Mouse (Mus musculus) limb, embryonic 11.5 days (tissue): ENCODE data around the gene Hint2. TPM values are rescaled to one million over a fixed set of nuclear protein-coding genes. Genes with fewer than 3 reads are reported as not detected.

Experiments used
- ATAC-seq: fragments of 200-750 bp; cut with Nextera tagmentation; 2 replicates; pipeline ENCODE4 v1.8.0; 2017; ENCODE audit warnings: low read depth; ENCODE audit not compliant: insufficient number of reproducible peaks, low FRiP score, low TSS enrichment
- DNase-seq: peaks from one replicate; pipeline ENCODE4 v3.0.0-alpha.2; 2015; ENCODE audit warnings: low spot score
- H3K27ac ChIP-seq: fragments of 300-500 bp; sonication (generic); replicated peaks from 2 replicates; pipeline ENCODE4 v1.5.1; 2014; ENCODE audit warnings: low read depth, mild to moderate bottlenecking, low read length
- H3K27me3 ChIP-seq: fragments of 300-500 bp; sonication (generic); 2 replicates; pipeline ENCODE4 v1.6.1; 2014; ENCODE audit warnings: mild to moderate bottlenecking, low read length, mixed read lengths; ENCODE audit not compliant: control insufficient read depth, insufficient read depth
- H3K36me3 ChIP-seq: fragments of 300-500 bp; sonication (generic); 2 replicates; pipeline ENCODE4 v1.6.1; 2014; ENCODE audit warnings: mild to moderate bottlenecking, low read length, moderate library complexity, mixed read lengths; ENCODE audit not compliant: control insufficient read depth, insufficient read depth
- H3K4me1 ChIP-seq: fragments of 300-500 bp; sonication (generic); 2 replicates; pipeline ENCODE4 v1.6.1; 2014; ENCODE audit warnings: low read length, mixed read lengths; ENCODE audit not compliant: control insufficient read depth, insufficient read depth
- H3K4me2 ChIP-seq: fragments of 300-500 bp; sonication (generic); 2 replicates; pipeline ENCODE4 v1.6.1; 2014; ENCODE audit warnings: low read depth, mild to moderate bottlenecking, moderate library complexity; ENCODE audit not compliant: severe bottlenecking
- H3K4me3 ChIP-seq: fragments of 300-500 bp; sonication (generic); 2 replicates; pipeline ENCODE4 v1.5.1; 2014; ENCODE audit warnings: low read depth, low read length
- H3K9ac ChIP-seq: fragments of 300-500 bp; sonication (generic); 2 replicates; pipeline ENCODE4 v1.6.1; 2014; ENCODE audit warnings: mild to moderate bottlenecking, low read length
- H3K9me3 ChIP-seq: fragments of 300-500 bp; sonication (generic); 2 replicates; pipeline ENCODE4 v1.6.1; 2016; ENCODE audit warnings: low read length; ENCODE audit not compliant: control insufficient read depth
- WGBS: fragments of 180-500 bp; shearing (Covaris S2); extraction: QIAGEN DNeasy Blood & Tissue Kit; methylation state at CpG from one replicate; pipeline ENCODE4 v1.1.7; 2014; 5-methylcytosine and 5-hydroxymethylcytosine counted together
- polyA plus RNA-seq: library from polyadenylated mRNA; unstranded; fragments of >200 nt; fragmentation: Nextera tagmentation; extraction: Ambion mirVana; gene quantifications from 2 replicates; pipeline ENCODE4 v1.2.1, GENCODE M21; 2014

Gene Hint2
- polyA plus RNA-seq, 1 experiment from 2014 or later = 71.4 TPM

- WGBS = under 1% methylated on average over 24 of the region's 25 CpGs
- H3K27me3 ChIP-seq = peaks cover 7% of the 10 kb centered on the region; the same call in 1 of the 2 replicates
Observed at GRCm38 (mm10) chr4:43669428-43669794, 13.1 kb upstream of the Hint2 start.

GRCm38 (mm10) chr4:43668782-43669427 is 12.6 kb upstream of the Hint2 start, which contains the start of the genes Tmem8b and Fam221b:
Tmem8b (plus strand) TSS chr4:43668971.
Fam221b (minus strand) TSS chr4:43669145.
- DNase-seq (peak; percentile 91), ATAC-seq (peak; percentile 93)
- H3K4me1 ChIP-seq = 0 out of 2 replicates have a peak, but pooled peaks cover 6% of the 10 kb centered on the region
- H3K9me3 ChIP-seq = no peaks in the 10 kb centered on the region
- H3K9ac ChIP-seq = peak within 1 kb of the TSS; percentile 79
- peak within 1 kb of the TSS; percentile 78 for H3K4me3 ChIP-seq
- no peaks in the 10 kb centered on the region for H3K36me3 ChIP-seq
- WGBS = 4% methylated on average over 31 of the region's 41 CpGs
- H3K4me2 ChIP-seq = peak within 1 kb of the TSS; percentile 84
- 0 out of 2 replicates have a peak within 1 kb of the TSS, but pooled peaks have one; percentile 51 for H3K27ac ChIP-seq
- H3K27me3 ChIP-seq = peaks cover 7% of the 10 kb centered on the region; the same call in 1 of the 2 replicates

More at GRCm38 (mm10) chr4:43669428-43669794, 13.1 kb upstream of the Hint2 start:
- no peaks in the 10 kb centered on the region for H3K9me3 ChIP-seq
- H3K9ac ChIP-seq = peak overlapping the region; percentile 79
- H3K36me3 ChIP-seq = no peaks in the 10 kb centered on the region
- peak; percentile 79 for DNase-seq
- peak overlapping the region; percentile 78 for H3K4me3 ChIP-seq
- H3K4me1 ChIP-seq = 0 out of 2 replicates have a peak, but pooled peaks cover 6% of the 10 kb centered on the region
- 0 out of 2 replicates have a peak overlapping the region, but pooled peaks have one; percentile 51 for H3K27ac ChIP-seq
- ATAC-seq = peak; percentile 84
- H3K4me2 ChIP-seq = peak overlapping the region; percentile 84

GRCm38 (mm10) chr4:43666412-43666811 is 10.1 kb upstream of the Hint2 start:
- H3K9ac ChIP-seq = no peak overlapping the region
- H3K4me2 ChIP-seq = no peak overlapping the region
- H3K36me3 ChIP-seq = no peaks in the 10 kb centered on the region
- no peaks in the 10 kb centered on the region for H3K9me3 ChIP-seq
- 0 out of 2 replicates have a peak, but pooled peaks cover 6% of the 10 kb centered on the region for H3K4me1 ChIP-seq
- no peak for DNase-seq
- H3K4me3 ChIP-seq = no peak overlapping the region
- no peak overlapping the region for H3K27ac ChIP-seq
- WGBS = 23% methylated on average over 4 of the region's 4 CpGs
- H3K27me3 ChIP-seq = peaks cover 20% of the 10 kb centered on the region
- no peak for ATAC-seq

- DNase-seq = no peak
- Histone ChIP-seq H3K9ac (no peak overlapping the region), H3K4me1 (peaks cover 5% of the 10 kb centered on the region), H3K4me3 (peak overlapping the region; percentile 76; the same call in 1 of the 2 replicates), H3K27me3 (peaks cover 3% of the 10 kb centered on the region; the same call in 1 of the 2 replicates), H3K9me3 (no peaks in the 10 kb centered on the region), H3K4me2 (peak overlapping the region; percentile 7; the same call in 1 of the 2 replicates), H3K27ac (no peak overlapping the region), H3K36me3 (no peaks in the 10 kb centered on the region)
- ATAC-seq = no peak
- WGBS = 64% methylated on average over 4 of the region's 4 CpGs
Observed at GRCm38 (mm10) chr4:43657146-43657545, 880 bp upstream of the Hint2 start.

GRCm38 (mm10) chr4:43655656-43656338 is 469 bp downstream of the Hint2 start:
- Histone ChIP-seq H3K4me3 (peak overlapping the region; percentile 76), H3K4me2 (peak overlapping the region; percentile 79), H3K4me1 (peaks cover 5% of the 10 kb centered on the region), H3K9ac (peak overlapping the region; percentile 92), H3K27ac (peak overlapping the region; percentile 84), H3K36me3 (no peaks in the 10 kb centered on the region), H3K27me3 (no peaks in the 10 kb centered on the region), H3K9me3 (no peaks in the 10 kb centered on the region)
- WGBS = 7% methylated on average over 34 of the region's 34 CpGs
- DNase-seq (no peak), ATAC-seq (no peak)

- Histone ChIP-seq H3K27ac (no peak within 1 kb of the TSS), H3K36me3 (no peaks in the 10 kb centered on the region), H3K4me1 (peaks cover 5% of the 10 kb centered on the region), H3K4me3 (peak within 1 kb of the TSS; percentile 17; the same call in 1 of the 2 replicates), H3K9ac (no peak within 1 kb of the TSS), H3K9me3 (no peaks in the 10 kb centered on the region; the same call in 1 of the 2 replicates), H3K4me2 (peak within 1 kb of the TSS; percentile 38), H3K27me3 (no peaks in the 10 kb centered on the region)
- 12% methylated on average over 24 of the region's 24 CpGs for WGBS
- peak; percentile 62 for DNase-seq
- ATAC-seq = no peak
Observed at GRCm38 (mm10) chr4:43653161-43654015, 2.9 kb downstream of the Hint2 start, which contains the start of gene Spag8. Spag8 (minus strand) TSS chr4:43653594.

- Histone ChIP-seq H3K36me3 (no peaks in the 10 kb centered on the region), H3K4me2 (peak overlapping the region; percentile 38; the same call in 1 of the 2 replicates), H3K4me1 (peaks cover 5% of the 10 kb centered on the region), H3K9ac (no peak overlapping the region), H3K9me3 (no peaks in the 10 kb centered on the region; the same call in 1 of the 2 replicates), H3K27me3 (no peaks in the 10 kb centered on the region), H3K27ac (no peak overlapping the region), H3K4me3 (no peak overlapping the region; the same call in 1 of the 2 replicates)
- no peak for ATAC-seq
- no peak for DNase-seq
- 92% methylated on average over 4 of the region's 4 CpGs for WGBS
Observed at GRCm38 (mm10) chr4:43652726-43653125, 3.5 kb downstream of the Hint2 start.
